Mouse (Mus musculus): Measurements from ENCODE around the gene Il1rl2. TPM values are rescaled to one million over a fixed set of nuclear protein-coding genes. Genes with fewer than 3 reads are reported as not detected.

Gene Il1rl2
- polyA plus RNA-seq (2012; rRNA removed): 4.1 and 4.4 TPM in 2 replicates

GRCm38 (mm10) chr1:40324457-40324856 is at the start of gene Il1rl2:
Gene Il1rl2 (plus strand): TSS chr1:40324610.

Other genes starting within 250 kb of the Il1rl2 start
- gene Il1r1, start 99.5 kb upstream of the Il1rl2 start, polyA plus RNA-seq (2012; rRNA removed): 10.2 and 11.8 TPM in 2 replicates
- 0.38 and 0.77 TPM in 2 replicates for gene Il1rl1, start 105.0 kb downstream of the Il1rl2 start, polyA plus RNA-seq (2012; rRNA removed)
- 0.32 and 0.48 TPM in 2 replicates for gene Il18r1, start 140.9 kb downstream of the Il1rl2 start, polyA plus RNA-seq (2012; rRNA removed)
- gene Il18rap, start 190.8 kb downstream of the Il1rl2 start, polyA plus RNA-seq (2012; rRNA removed): 0.09 and 0.16 TPM in 2 replicates

Measured in ovary, adult 2 months (tissue).